25 mouse cellular contexts compared by ENCODE assay signal in genomic region chr7:145007216-145007615, GRCm38 (mm10).
"Had no signal": no experiment of that assay in that cellular context is flagged by ENCODE, and none has a peak within 500 bp of the region (broad histone marks: within the 10 kb centered on the region; RNA-seq: fewer than 3 reads in every experiment).

No protein-coding gene starts in this region.

- H3K4me2 ChIP-seq: intestine, embryonic 15.5 days; kidney, embryonic 15.5 days; limb, embryonic 13.5 days; liver, embryonic 12.5 days; liver, embryonic 15.5 days; lung, embryonic 15.5 days; midbrain, embryonic 13.5 days; neural tube, embryonic 13.5 days had no signal

- H3K36me3 ChIP-seq: intestine, embryonic 15.5 days; kidney, embryonic 15.5 days; limb, embryonic 10.5 days; limb, embryonic 13.5 days; liver, embryonic 12.5 days; liver, embryonic 15.5 days; lung, embryonic 15.5 days; midbrain, embryonic 10.5 days; midbrain, embryonic 13.5 days; neural tube, embryonic 13.5 days had no signal

- H3K4me1 ChIP-seq: intestine, embryonic 15.5 days; limb, embryonic 13.5 days; liver, embryonic 12.5 days; liver, embryonic 15.5 days; lung, embryonic 15.5 days; midbrain, embryonic 10.5 days; midbrain, embryonic 13.5 days; neural tube, embryonic 13.5 days had no signal

- ATAC-seq: intestine, embryonic 15.5 days; liver, embryonic 12.5 days; midbrain, embryonic 13.5 days; midbrain, embryonic 16.5 days had no signal

- H3K9ac ChIP-seq: intestine, embryonic 15.5 days; kidney, embryonic 15.5 days; limb, embryonic 13.5 days; liver, embryonic 12.5 days; liver, embryonic 15.5 days; lung, embryonic 15.5 days; midbrain, embryonic 13.5 days; neural tube, embryonic 13.5 days had no signal

- H3K9me3 ChIP-seq: intestine, embryonic 15.5 days; kidney, embryonic 15.5 days; limb, embryonic 10.5 days; limb, embryonic 13.5 days; liver, embryonic 12.5 days; liver, embryonic 15.5 days; lung, embryonic 15.5 days; megakaryocyte, embryonic 14.5 days; midbrain, embryonic 10.5 days; midbrain, embryonic 13.5 days; neural tube, embryonic 13.5 days had no signal

- H3K27ac ChIP-seq: intestine, embryonic 15.5 days; kidney, embryonic 15.5 days; limb, embryonic 10.5 days; limb, embryonic 13.5 days; liver, embryonic 12.5 days; liver, embryonic 15.5 days; lung, embryonic 15.5 days; midbrain, embryonic 10.5 days; midbrain, embryonic 13.5 days; neural tube, embryonic 13.5 days had no signal

- H3K27me3 ChIP-seq: intestine, embryonic 15.5 days; kidney, embryonic 15.5 days; limb, embryonic 13.5 days; liver, embryonic 12.5 days; liver, embryonic 15.5 days; lung, embryonic 15.5 days; midbrain, embryonic 13.5 days; neural tube, embryonic 13.5 days had no signal

- DNase-seq: kidney, adult 11 months; kidney, adult 8-10 months; kidney, postnatal 10 days; kidney, postnatal 36 days; liver; lung, adult 18-20 months; lung, postnatal 10 days; lung, postnatal 36 days; retina, postnatal 1 day; right cerebral cortex, postnatal 25 days; thymus, adult 18-20 months; thymus, postnatal 36 days had no signal

- H3K4me3 ChIP-seq: intestine, embryonic 15.5 days; kidney, embryonic 15.5 days; limb, embryonic 10.5 days; limb, embryonic 13.5 days; liver, embryonic 12.5 days; liver, embryonic 15.5 days; lung, embryonic 15.5 days; megakaryocyte, embryonic 14.5 days; midbrain, embryonic 10.5 days; midbrain, embryonic 13.5 days; myocyte; neural tube, embryonic 13.5 days had no signal
